Mouse (Mus musculus): ENCODE results near the gene Gm10717.
"Not testable (repeated sequence)": the region's sequence is repeated elsewhere in the genome, so short reads cannot be mapped to it uniquely, and the experiment has no call there.

DNA sequence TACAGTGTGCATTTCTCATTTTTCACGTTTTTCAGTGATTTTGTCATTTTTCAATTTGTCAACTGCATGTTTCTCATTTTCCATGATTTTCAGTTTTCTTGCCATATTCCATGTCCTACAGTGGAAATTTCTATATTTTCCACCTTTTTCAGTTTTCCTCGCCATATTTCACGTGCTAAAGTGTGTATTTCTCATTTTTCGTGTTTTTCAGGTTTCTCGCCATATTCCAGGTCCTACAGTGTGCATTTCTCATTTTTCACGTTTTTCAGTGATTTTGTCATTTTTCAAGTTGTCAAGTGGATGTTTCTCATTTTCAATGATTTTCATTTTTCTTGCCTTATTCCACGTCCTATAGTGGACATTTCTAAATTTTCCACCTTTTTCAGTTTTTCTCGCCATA lies 11.4 kb downstream of the Gm10717 start, which contains the start of gene Gm10715:
- TF ChIP-seq CTCF (IDR thresholded peaks at IDR 0.05; ENCODE audit: insufficient read depth, low read length); POLR2A (IDR thresholded peaks at IDR 0.05; ENCODE audit: borderline replicate concordance, extremely low read depth, low read depth, low read length): not testable (repeated sequence)

Data from lung, adult 2 months (tissue).